Mouse (Mus musculus): ENCODE data around the gene Trappc12. TPM values are rescaled to one million over a fixed set of nuclear protein-coding genes. Genes with fewer than 3 reads are reported as not detected.

The Trappc12 gene
- polyA plus RNA-seq, 1 experiment from 2014 or later: 37.8 TPM

GRCm38 (mm10) chr12:28675925-28676209 is 74.4 kb downstream of the Trappc12 start:
- H3K9me3 ChIP-seq (replicated peaks): no peaks in the 10 kb centered on the region
- H3K4me3 ChIP-seq: peak overlapping the region; percentile 50
- peak overlapping the region; percentile 57 for H3K4me2 ChIP-seq
- H3K9ac ChIP-seq: peak overlapping the region; percentile 69
- ATAC-seq: no peak
- 74% methylated on average over 5 of the region's 5 CpGs for WGBS
- 0 out of 2 replicates have a peak, but pooled peaks cover 3% of the 10 kb centered on the region for H3K36me3 ChIP-seq (ENCODE audit: poor library complexity, severe bottlenecking)
- no peaks in the 10 kb centered on the region for H3K27me3 ChIP-seq
- peak overlapping the region; percentile 86 for H3K27ac ChIP-seq
- peaks cover 9% of the 10 kb centered on the region for H3K4me1 ChIP-seq

GRCm38 (mm10) chr12:28675121-28675924 is 74.9 kb downstream of the Trappc12 start, which contains the start of gene Adi1:
Gene Adi1, plus strand, starts transcription at chr12:28675231.
- Histone ChIP-seq H3K27ac (peak within 1 kb of the TSS; percentile 86), H3K4me3 (peak within 1 kb of the TSS; percentile 50), H3K9ac (peak within 1 kb of the TSS; percentile 69), H3K4me1 (peaks cover 9% of the 10 kb centered on the region), H3K4me2 (peak within 1 kb of the TSS; percentile 57), H3K36me3 (ENCODE audit: poor library complexity, severe bottlenecking) (0 out of 2 replicates have a peak, but pooled peaks cover 3% of the 10 kb centered on the region), H3K27me3 (no peaks in the 10 kb centered on the region), H3K9me3 (replicated peaks) (no peaks in the 10 kb centered on the region)
- 3% methylated on average over 52 of the region's 53 CpGs for WGBS
- ATAC-seq: peak; percentile 98

- H3K4me2 ChIP-seq: peak overlapping the region; percentile 57
- H3K4me3 ChIP-seq: peak overlapping the region; percentile 50; the same call in 1 of the 2 replicates
- H3K9ac ChIP-seq: no peak overlapping the region
- no peaks in the 10 kb centered on the region for H3K27me3 ChIP-seq
- no peaks in the 10 kb centered on the region for H3K9me3 ChIP-seq (replicated peaks)
- no peak overlapping the region for H3K27ac ChIP-seq
- WGBS: 87% methylated on average over 10 of the region's 10 CpGs
- ATAC-seq: no peak
- 0 out of 2 replicates have a peak, but pooled peaks cover 3% of the 10 kb centered on the region for H3K36me3 ChIP-seq (ENCODE audit: poor library complexity, severe bottlenecking)
- peaks cover 9% of the 10 kb centered on the region for H3K4me1 ChIP-seq
Measured at GRCm38 (mm10) chr12:28674038-28674720, 76.1 kb downstream of the Trappc12 start.

GRCm38 (mm10) chr12:28667287-28667686 is 83.0 kb downstream of the Trappc12 start:
- peaks cover 6% of the 10 kb centered on the region; the same call in 1 of the 2 replicates for H3K36me3 ChIP-seq (ENCODE audit: poor library complexity, severe bottlenecking)
- no peak overlapping the region for H3K4me2 ChIP-seq
- ATAC-seq: no peak
- H3K4me3 ChIP-seq: no peak overlapping the region
- peaks cover 13% of the 10 kb centered on the region for H3K4me1 ChIP-seq
- H3K9ac ChIP-seq: no peak overlapping the region
- no peaks in the 10 kb centered on the region for H3K9me3 ChIP-seq (replicated peaks)
- H3K27me3 ChIP-seq: no peaks in the 10 kb centered on the region
- no peak overlapping the region for H3K27ac ChIP-seq
- 61% methylated on average over 8 of the region's 8 CpGs for WGBS

GRCm38 (mm10) chr12:28666734-28667133 is 83.5 kb downstream of the Trappc12 start:
- Histone ChIP-seq H3K4me3 (no peak overlapping the region), H3K4me2 (no peak overlapping the region), H3K36me3 (ENCODE audit: poor library complexity, severe bottlenecking) (peaks cover 10% of the 10 kb centered on the region; the same call in 1 of the 2 replicates), H3K4me1 (peaks cover 13% of the 10 kb centered on the region), H3K9ac (no peak overlapping the region), H3K27me3 (no peaks in the 10 kb centered on the region), H3K9me3 (replicated peaks) (no peaks in the 10 kb centered on the region), H3K27ac (no peak overlapping the region)
- ATAC-seq: no peak
- 85% methylated on average over 4 of the region's 4 CpGs for WGBS

DNA sequence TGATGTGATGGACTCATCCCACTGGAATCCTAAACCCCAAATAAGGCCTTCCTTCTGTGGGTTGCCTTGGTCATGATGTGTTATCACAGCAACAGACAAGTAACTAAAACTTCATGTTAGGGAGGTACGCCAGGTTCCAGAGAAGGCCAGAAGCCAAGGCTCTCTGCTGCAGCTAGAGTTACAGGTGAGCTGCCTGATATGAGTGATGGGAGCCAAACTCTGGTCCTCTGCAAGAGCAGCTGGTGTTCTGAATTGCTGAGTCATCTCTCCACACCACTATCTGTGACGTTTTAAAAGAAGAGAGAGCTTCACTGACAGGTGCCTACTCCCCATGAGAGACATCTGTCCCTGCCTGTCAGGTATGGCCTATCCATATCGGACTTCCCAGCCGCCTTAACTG is 87.6 kb downstream of the Trappc12 start:
- H3K4me3 ChIP-seq: no peak overlapping the region
- H3K27me3 ChIP-seq: no peaks in the 10 kb centered on the region
- no peaks in the 10 kb centered on the region for H3K9me3 ChIP-seq (replicated peaks)
- peaks cover 13% of the 10 kb centered on the region for H3K4me1 ChIP-seq
- WGBS: 89% methylated on average over 4 of the region's 4 CpGs
- peaks cover 45% of the 10 kb centered on the region for H3K36me3 ChIP-seq (ENCODE audit: poor library complexity, severe bottlenecking)
- no peak overlapping the region for H3K27ac ChIP-seq
- no peak overlapping the region for H3K9ac ChIP-seq
- H3K4me2 ChIP-seq: no peak overlapping the region
- ATAC-seq: no peak

GRCm38 (mm10) chr12:28649141-28650110 is 100.8 kb downstream of the Trappc12 start, which contains the start of gene Rnaseh1:
Gene Rnaseh1, plus strand, starts transcription at chr12:28649602.
- peak within 1 kb of the TSS; percentile 80 for H3K27ac ChIP-seq

More at GRCm38 (mm10) chr12:28649141-28650110, 100.8 kb downstream of the Trappc12 start, which contains the start of gene Rnaseh1:
- peak within 1 kb of the TSS; percentile 88 for H3K9ac ChIP-seq
- no peaks in the 10 kb centered on the region for H3K9me3 ChIP-seq (replicated peaks)
- peaks cover 10% of the 10 kb centered on the region for H3K4me1 ChIP-seq
- H3K36me3 ChIP-seq (ENCODE audit: poor library complexity, severe bottlenecking): peaks cover 19% of the 10 kb centered on the region
- peak; percentile 97 for ATAC-seq
- peak within 1 kb of the TSS; percentile 79 for H3K4me2 ChIP-seq
- peaks cover 15% of the 10 kb centered on the region for H3K27me3 ChIP-seq
- peak within 1 kb of the TSS; percentile 90 for H3K4me3 ChIP-seq
- 2% methylated on average over 52 of the region's 52 CpGs for WGBS

Small RNAs within 50 kb of the gene (microRNA-seq; reads per million reads assigned to microRNA genes)
- not detected for gene Mir6937

Other genes with a start within 250 kb of the Trappc12 start
- not detected in 2 replicates for gene Dcdc2c, start 198.1 kb downstream of the Trappc12 start, polyA plus RNA-seq (2015; fragmentation: Nextera tagmentation; extraction: Ambion mirVana)
- not detected in 2 replicates for gene Allc, start 167.9 kb downstream of the Trappc12 start, polyA plus RNA-seq (2015; fragmentation: Nextera tagmentation; extraction: Ambion mirVana)
- gene Colec11, start 127.1 kb downstream of the Trappc12 start, polyA plus RNA-seq (2015; fragmentation: Nextera tagmentation; extraction: Ambion mirVana): 0.18 and 0.40 TPM in 2 replicates
- 536 and 650 TPM in 2 replicates for gene Rps7, start 114.5 kb downstream of the Trappc12 start, polyA plus RNA-seq (2015; fragmentation: Nextera tagmentation; extraction: Ambion mirVana)
- 28.4 and 29.6 TPM in 2 replicates for gene Rnaseh1, start 100.9 kb downstream of the Trappc12 start, polyA plus RNA-seq (2015; fragmentation: Nextera tagmentation; extraction: Ambion mirVana)
- 42.2 and 44.6 TPM in 2 replicates for gene Adi1, start 75.2 kb downstream of the Trappc12 start, polyA plus RNA-seq (2015; fragmentation: Nextera tagmentation; extraction: Ambion mirVana)
- 56.6 and 66.1 TPM in 2 replicates for gene Eipr1, start 1.3 kb upstream of the Trappc12 start, polyA plus RNA-seq (2015; fragmentation: Nextera tagmentation; extraction: Ambion mirVana)

All from forebrain, embryonic 13.5 days (tissue).